Mouse (Mus musculus) liver, embryonic 12.5 days (tissue): ENCODE measurements around the gene Slc12a8. TPM values are rescaled to one million over a fixed set of nuclear protein-coding genes. Genes with fewer than 3 reads are reported as not detected.

Source experiments
- ATAC-seq: fragments of 200-750 bp; cut with Nextera tagmentation; 2 replicates; pipeline ENCODE4 v1.8.0; 2017; ENCODE audit warnings: moderate number of reproducible peaks, mild to moderate bottlenecking, moderate library complexity
- H3K27ac ChIP-seq: fragments of 300-500 bp; sonication (generic); 2 replicates; pipeline ENCODE4 v1.5.1; 2016; ENCODE audit warnings: mild to moderate bottlenecking
- H3K27me3 ChIP-seq: fragments of 300-500 bp; sonication (generic); replicated peaks from 2 replicates; pipeline ENCODE4 v1.6.1; 2016; ENCODE audit warnings: mild to moderate bottlenecking, moderate library complexity
- H3K36me3 ChIP-seq: fragments of 300-500 bp; sonication (generic); 2 replicates; pipeline ENCODE4 v1.6.1; 2016; ENCODE audit warnings: mild to moderate bottlenecking, moderate library complexity
- H3K4me1 ChIP-seq: fragments of 300-500 bp; sonication (generic); 2 replicates; pipeline ENCODE4 v1.6.1; 2016
- H3K4me2 ChIP-seq: fragments of 300-500 bp; sonication (generic); 2 replicates; pipeline ENCODE4 v1.6.1; 2016; ENCODE audit warnings: mild to moderate bottlenecking, moderate library complexity
- H3K4me3 ChIP-seq: fragments of 300-500 bp; sonication (generic); 2 replicates; pipeline ENCODE4 v1.5.1; 2016; ENCODE audit warnings: mild to moderate bottlenecking, moderate library complexity
- H3K9ac ChIP-seq: fragments of 300-500 bp; sonication (generic); 2 replicates; pipeline ENCODE4 v1.6.1; 2016; ENCODE audit warnings: mild to moderate bottlenecking, moderate library complexity
- H3K9me3 ChIP-seq: fragments of 300-500 bp; sonication (generic); replicated peaks from 2 replicates; pipeline ENCODE4 v1.6.1; 2016; ENCODE audit warnings: mild to moderate bottlenecking, moderate library complexity
- WGBS: fragments of 180-500 bp; shearing (Covaris S2); methylation state at CpG from one replicate; pipeline ENCODE4 v1.1.7; 2016; ENCODE audit not compliant: insufficient replicate concordance; 5-methylcytosine and 5-hydroxymethylcytosine counted together
- polyA plus RNA-seq: library from polyadenylated mRNA; unstranded; fragments of >200 nt; fragmentation: Nextera tagmentation; extraction: Ambion mirVana; gene quantifications from 2 replicates; pipeline ENCODE4 v1.2.1, GENCODE M21; 2016

The Slc12a8 gene
- polyA plus RNA-seq, 1 experiment from 2014 or later, result 0.08 TPM

GRCm38 (mm10) chr16:33605647-33606596 lies 88.8 kb downstream of the Slc12a8 start:
- no peaks in the 10 kb centered on the region for H3K4me1 ChIP-seq
- WGBS, result 28% methylated on average over 9 of the region's 9 CpGs
- H3K4me2 ChIP-seq, result no peak overlapping the region
- no peak for ATAC-seq
- no peak overlapping the region for H3K4me3 ChIP-seq
- no peak overlapping the region for H3K9ac ChIP-seq
- no peak overlapping the region for H3K27ac ChIP-seq
- H3K36me3 ChIP-seq, result no peaks in the 10 kb centered on the region
- H3K9me3 ChIP-seq, result no peaks in the 10 kb centered on the region
- peaks cover 27% of the 10 kb centered on the region for H3K27me3 ChIP-seq

GRCm38 (mm10) chr16:33606691-33607532 lies 89.8 kb downstream of the Slc12a8 start:
- Histone ChIP-seq H3K4me2 (no peak overlapping the region), H3K27ac (no peak overlapping the region), H3K4me3 (no peak overlapping the region), H3K36me3 (no peaks in the 10 kb centered on the region), H3K9ac (no peak overlapping the region), H3K27me3 (peaks cover 27% of the 10 kb centered on the region), H3K9me3 (no peaks in the 10 kb centered on the region), H3K4me1 (no peaks in the 10 kb centered on the region)
- ATAC-seq, result no peak
- WGBS, result 46% methylated on average over 8 of the region's 8 CpGs

GRCm38 (mm10) chr16:33609554-33609953 lies 92.4 kb downstream of the Slc12a8 start:
- Histone ChIP-seq H3K9ac (no peak overlapping the region), H3K9me3 (no peaks in the 10 kb centered on the region), H3K4me3 (no peak overlapping the region), H3K27me3 (peaks cover 27% of the 10 kb centered on the region), H3K4me2 (no peak overlapping the region), H3K4me1 (no peaks in the 10 kb centered on the region), H3K27ac (no peak overlapping the region), H3K36me3 (no peaks in the 10 kb centered on the region)
- WGBS, result 52% methylated on average over 2 of the region's 2 CpGs
- ATAC-seq, result no peak

GRCm38 (mm10) chr16:33610466-33610865 lies 93.3 kb downstream of the Slc12a8 start:
- H3K36me3 ChIP-seq, result no peaks in the 10 kb centered on the region
- no peaks in the 10 kb centered on the region for H3K9me3 ChIP-seq
- no peak for ATAC-seq
- H3K4me3 ChIP-seq, result no peak overlapping the region
- H3K27me3 ChIP-seq, result peaks cover 27% of the 10 kb centered on the region
- H3K27ac ChIP-seq, result no peak overlapping the region
- no peak overlapping the region for H3K9ac ChIP-seq
- H3K4me2 ChIP-seq, result no peak overlapping the region
- 72% methylated on average over 7 of the region's 7 CpGs for WGBS
- no peaks in the 10 kb centered on the region for H3K4me1 ChIP-seq

- no peak for ATAC-seq
- H3K4me3 ChIP-seq, result no peak overlapping the region
- H3K9ac ChIP-seq, result no peak overlapping the region
- no peaks in the 10 kb centered on the region for H3K36me3 ChIP-seq
- no peak overlapping the region for H3K4me2 ChIP-seq
- H3K4me1 ChIP-seq, result no peaks in the 10 kb centered on the region
- no peak overlapping the region for H3K27ac ChIP-seq
- H3K27me3 ChIP-seq, result peaks cover 21% of the 10 kb centered on the region
- WGBS, result 64% methylated on average over 8 of the region's 8 CpGs
- H3K9me3 ChIP-seq, result no peaks in the 10 kb centered on the region
Observed at GRCm38 (mm10) chr16:33611291-33611690, 94.2 kb downstream of the Slc12a8 start.

GRCm38 (mm10) chr16:33612056-33612770 lies 95.1 kb downstream of the Slc12a8 start:
- no peak overlapping the region for H3K9ac ChIP-seq
- H3K4me2 ChIP-seq, result no peak overlapping the region
- no peak overlapping the region for H3K27ac ChIP-seq
- H3K4me1 ChIP-seq, result no peaks in the 10 kb centered on the region
- H3K9me3 ChIP-seq, result no peaks in the 10 kb centered on the region
- H3K27me3 ChIP-seq, result peaks cover 17% of the 10 kb centered on the region
- no peaks in the 10 kb centered on the region for H3K36me3 ChIP-seq
- no peak for ATAC-seq
- 63% methylated on average over 6 of the region's 6 CpGs for WGBS
- no peak overlapping the region for H3K4me3 ChIP-seq

GRCm38 (mm10) chr16:33615986-33616385 lies 98.9 kb downstream of the Slc12a8 start:
- no peak overlapping the region for H3K4me2 ChIP-seq
- no peaks in the 10 kb centered on the region for H3K9me3 ChIP-seq
- no peaks in the 10 kb centered on the region for H3K36me3 ChIP-seq
- no peak overlapping the region for H3K4me3 ChIP-seq
- no peak overlapping the region for H3K27ac ChIP-seq
- no peak for ATAC-seq
- H3K27me3 ChIP-seq, result no peaks in the 10 kb centered on the region; the same call in 1 of the 2 replicates
- H3K4me1 ChIP-seq, result no peaks in the 10 kb centered on the region
- H3K9ac ChIP-seq, result no peak overlapping the region
- 71% methylated on average over 3 of the region's 3 CpGs for WGBS

GRCm38 (mm10) chr16:33621836-33622235 lies 104.7 kb downstream of the Slc12a8 start:
- H3K4me3 ChIP-seq, result no peak overlapping the region
- WGBS, result 49% methylated on average over 3 of the region's 3 CpGs
- no peaks in the 10 kb centered on the region for H3K36me3 ChIP-seq
- no peak for ATAC-seq
- H3K9ac ChIP-seq, result no peak overlapping the region
- no peaks in the 10 kb centered on the region for H3K9me3 ChIP-seq
- H3K4me1 ChIP-seq, result no peaks in the 10 kb centered on the region
- no peak overlapping the region for H3K27ac ChIP-seq
- no peak overlapping the region for H3K4me2 ChIP-seq
- no peaks in the 10 kb centered on the region for H3K27me3 ChIP-seq

GRCm38 (mm10) chr16:33624586-33624985 lies 107.5 kb downstream of the Slc12a8 start:
- no peaks in the 10 kb centered on the region for H3K4me1 ChIP-seq
- no peak overlapping the region for H3K9ac ChIP-seq
- no peak overlapping the region for H3K4me2 ChIP-seq
- no peak for ATAC-seq
- H3K36me3 ChIP-seq, result no peaks in the 10 kb centered on the region
- no peaks in the 10 kb centered on the region for H3K9me3 ChIP-seq
- 70% methylated on average over 9 of the region's 9 CpGs for WGBS
- no peak overlapping the region for H3K27ac ChIP-seq
- H3K27me3 ChIP-seq, result no peaks in the 10 kb centered on the region
- no peak overlapping the region for H3K4me3 ChIP-seq

GRCm38 (mm10) chr16:33629539-33629938 lies 112.4 kb downstream of the Slc12a8 start:
- H3K4me2 ChIP-seq, result no peak overlapping the region
- no peaks in the 10 kb centered on the region for H3K36me3 ChIP-seq
- ATAC-seq, result no peak
- H3K27ac ChIP-seq, result no peak overlapping the region
- H3K27me3 ChIP-seq, result no peaks in the 10 kb centered on the region
- no peaks in the 10 kb centered on the region for H3K4me1 ChIP-seq
- WGBS, result 66% methylated on average over 5 of the region's 5 CpGs
- no peak overlapping the region for H3K4me3 ChIP-seq
- no peaks in the 10 kb centered on the region for H3K9me3 ChIP-seq
- no peak overlapping the region for H3K9ac ChIP-seq

GRCm38 (mm10) chr16:33635836-33636595 lies 118.9 kb downstream of the Slc12a8 start:
- Histone ChIP-seq H3K4me1 (no peaks in the 10 kb centered on the region), H3K9me3 (no peaks in the 10 kb centered on the region), H3K4me2 (no peak overlapping the region), H3K27me3 (0 out of 2 replicates have a peak, but pooled peaks cover 3% of the 10 kb centered on the region), H3K27ac (no peak overlapping the region), H3K4me3 (no peak overlapping the region), H3K36me3 (no peaks in the 10 kb centered on the region), H3K9ac (no peak overlapping the region)
- WGBS, result 60% methylated on average over 12 of the region's 12 CpGs
- no peak for ATAC-seq
